ENCODE assay signal across 19 mouse cellular contexts in the genomic region with DNA sequence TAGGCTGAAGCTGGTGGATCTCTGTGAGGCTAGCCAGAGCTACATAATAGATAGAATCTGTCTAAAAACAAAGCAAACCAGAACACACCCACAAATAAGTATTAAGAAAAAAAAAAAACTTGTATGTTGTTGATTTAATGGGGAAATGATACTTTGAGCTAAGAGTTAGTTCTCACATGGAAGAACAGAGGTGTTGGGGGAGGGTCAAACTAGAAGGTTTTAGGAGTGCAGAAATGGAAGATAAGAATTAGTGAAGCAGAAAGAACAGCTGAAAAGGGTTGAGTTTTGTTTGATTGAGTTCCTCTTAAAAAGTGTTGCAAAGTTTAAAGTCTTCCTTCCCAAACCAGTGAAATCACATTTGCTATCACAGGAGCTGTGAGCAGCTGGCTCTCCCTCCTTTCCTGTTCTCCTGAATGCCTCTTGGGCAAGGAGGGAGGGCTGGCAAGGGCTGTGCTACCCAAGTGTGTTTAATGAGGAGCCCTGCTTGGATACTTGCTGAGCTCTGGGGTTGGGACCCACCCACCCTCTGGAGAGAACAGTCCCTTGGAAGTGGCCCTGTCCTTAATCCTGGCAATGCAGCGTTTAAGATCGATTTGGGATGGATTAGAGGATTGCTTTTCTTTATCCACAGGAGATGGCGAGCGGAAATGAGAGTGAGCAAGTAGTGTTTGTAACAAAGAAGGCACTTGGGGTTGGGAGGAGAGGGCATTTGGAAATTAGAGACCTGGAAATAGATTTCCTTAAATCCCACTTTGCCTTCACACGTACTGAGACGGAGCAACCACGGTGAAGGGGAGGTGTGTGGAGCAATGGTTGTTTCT. TPM values are rescaled to one million over a fixed set of nuclear protein-coding genes. Genes with fewer than 3 reads are reported as not detected.
DNase-seq lines count a peak whose midpoint lies in the region; ATAC-seq and TF ChIP-seq lines count a peak whose summit lies in the region.
"Had no signal": no experiment of that assay in that cellular context is flagged by ENCODE, and none has a peak within 500 bp of the region (broad histone marks: within the 10 kb centered on the region; RNA-seq: fewer than 3 reads in every experiment).

No protein-coding gene starts in this region.

- ATAC-seq in forebrain, embryonic 13.5 days = no peak
- ATAC-seq in forebrain, embryonic 12.5 days (ENCODE audit: low FRiP score) = no peak
- no peak for ATAC-seq in liver, embryonic 15.5 days (ENCODE audit: insufficient read depth)
- ATAC-seq in granulocyte monocyte progenitor cell, adult 5-6 weeks (replicated peaks; ENCODE audit: poor library complexity, severe bottlenecking) = no peak

- dilution Hi-C loops in CH12.LX (cut with MboI; ENCODE audit: extremely low pct_ligation_motif_present, extremely low pct_unique_long_range_greater_than_20kb, low sequenced_read_pairs) = no loop called here

- no peak for TF ChIP-seq POLR2A in lung, adult 2 months (IDR thresholded peaks at IDR 0.05; ENCODE audit: borderline replicate concordance, extremely low read depth, low read depth, low read length)
- TF ChIP-seq POLR2A in CH12.LX (IDR thresholded peaks at IDR 0.05; ENCODE audit: low read depth, low read length) = no peak

- H3K4me3 ChIP-seq in forebrain, embryonic 13.5 days = no peak overlapping the region
- no peak overlapping the region for H3K4me3 ChIP-seq in forebrain, embryonic 12.5 days (replicated peaks)
- H3K4me3 ChIP-seq in lung, adult 2 months (replicated peaks; ENCODE audit: extremely low read depth, low read depth, low read length) = no peak overlapping the region
- H3K4me3 ChIP-seq in CH12.LX (replicated peaks in 1 of 3; ENCODE audit: low read depth in 2 of 3, low read length in 2 of 3, poor library complexity in 1 of 3) = no peak overlapping the region
- no peak overlapping the region for H3K4me3 ChIP-seq in liver, embryonic 15.5 days (replicated peaks)
- H3K4me3 ChIP-seq: embryonic facial prominence, embryonic 13.5 days; gastrocnemius, adult 2 months had no signal

- WGBS in forebrain, embryonic 13.5 days = 23% methylated on average over 7 of the region's 7 CpGs
- 25% methylated on average over 7 of the region's 7 CpGs for whole genome bisulfite sequencing in forebrain, embryonic 12.5 days
- WGBS in lung, adult 2 months = 69% methylated on average over 7 of the region's 7 CpGs
- 88% methylated on average over 7 of the region's 7 CpGs for WGBS in liver, embryonic 15.5 days (ENCODE audit: insufficient replicate concordance)

- peaks cover 7% of the 10 kb centered on the region; the same call in 1 of the 2 replicates for H3K27me3 ChIP-seq in forebrain, embryonic 13.5 days
- peaks cover 14% of the 10 kb centered on the region for H3K27me3 ChIP-seq in forebrain, embryonic 12.5 days
- H3K27me3 ChIP-seq in CH12.LX (replicated peaks) = no peaks in the 10 kb centered on the region
- no peaks in the 10 kb centered on the region for H3K27me3 ChIP-seq in liver, embryonic 15.5 days

- no peak for TF ChIP-seq RAD21 in CH12.LX (IDR thresholded peaks at IDR 0.05; ENCODE audit: low read depth, low read length)

- no peak overlapping the region for H3K4me2 ChIP-seq in forebrain, embryonic 13.5 days
- no peak overlapping the region for H3K4me2 ChIP-seq in forebrain, embryonic 12.5 days
- H3K4me2 ChIP-seq in CH12.LX (ENCODE audit: insufficient read depth, low read depth, poor library complexity, severe bottlenecking) = no peak overlapping the region
- H3K4me2 ChIP-seq in liver, embryonic 15.5 days = no peak overlapping the region
- H3K4me2 ChIP-seq: embryonic facial prominence, embryonic 13.5 days; hindbrain, embryonic 14.5 days; lung, embryonic 14.5 days had no signal

- H3K9ac ChIP-seq in forebrain, embryonic 13.5 days = peak overlapping the region; percentile 26; the same call in 1 of the 2 replicates
- no peak overlapping the region for H3K9ac ChIP-seq in forebrain, embryonic 12.5 days
- 0 out of 2 replicates have a peak overlapping the region, but pooled peaks have one; percentile 42 for H3K9ac ChIP-seq in CH12.LX (ENCODE audit: insufficient read depth, low read depth)
- H3K9ac ChIP-seq in liver, embryonic 15.5 days = no peak overlapping the region; the same call in 1 of the 2 replicates
- H3K9ac ChIP-seq: embryonic facial prominence, embryonic 13.5 days; hindbrain, embryonic 14.5 days; lung, embryonic 14.5 days had no signal

- no peak overlapping the region for H3K27ac ChIP-seq in forebrain, embryonic 13.5 days
- H3K27ac ChIP-seq in forebrain, embryonic 12.5 days = no peak overlapping the region
- peak overlapping the region; percentile 52 for H3K27ac ChIP-seq in CH12.LX (ENCODE audit: insufficient read depth, low read depth)
- peak overlapping the region; percentile 31; the same call in 1 of the 2 replicates for H3K27ac ChIP-seq in liver, embryonic 15.5 days (replicated peaks)
- H3K27ac ChIP-seq: embryonic facial prominence, embryonic 13.5 days; gastrocnemius, adult 2 months; hindbrain, embryonic 14.5 days had no signal

- DNase-seq in lung, postnatal 36 days = peak; percentile 53
- DNase-seq in lung, adult 2 months = no peak
- no peak for DNase-seq in CH12.LX (ENCODE audit: extremely low read depth)
- no peak for DNase-seq in ovary, postnatal 36 days (ENCODE audit: low spot score)
- DNase-seq: cerebellum, adult 9-10 months; gastrocnemius, adult 2 months; heart, adult 18-20 months; heart, postnatal 36 days; kidney, adult 9 months; kidney, postnatal 36 days; lung, embryonic 14.5 days; right cerebral cortex, adult 18-20 months; thymus, postnatal 36 days had no signal

- TF ChIP-seq EP300 in CH12.LX (IDR thresholded peaks at IDR 0.05; ENCODE audit: low read length) = peak; percentile 44

- in situ Hi-C loops in CH12.LX (cut with MboI; ENCODE audit: low pct_ligation_motif_present, low pct_unique_long_range_greater_than_20kb, low sequenced_read_pairs) = no loop called here

- no peak for TF ChIP-seq CTCF in lung, adult 2 months (IDR thresholded peaks at IDR 0.05; ENCODE audit: insufficient read depth, low read length)
- TF ChIP-seq CTCF in CH12.LX (conservative IDR thresholded peaks at IDR 0.05 in 1 of 2, IDR thresholded peaks at IDR 0.05 in 1 of 2; ENCODE audit: low read depth in 2 of 2, low read length in 2 of 2) = no peak

- H3K9me3 ChIP-seq in forebrain, embryonic 13.5 days (replicated peaks) = 0 out of 2 replicates have a peak, but pooled peaks cover 4% of the 10 kb centered on the region
- no peaks in the 10 kb centered on the region for H3K9me3 ChIP-seq in forebrain, embryonic 12.5 days
- peaks cover 10% of the 10 kb centered on the region for H3K9me3 ChIP-seq in CH12.LX (replicated peaks; ENCODE audit: low read length)
- no peaks in the 10 kb centered on the region for H3K9me3 ChIP-seq in liver, embryonic 15.5 days (replicated peaks)
- H3K9me3 ChIP-seq: embryonic facial prominence, embryonic 13.5 days had no signal

- H3K79me2 ChIP-seq in CH12.LX (replicated peaks; ENCODE audit: control insufficient read depth, extremely low read depth, insufficient read depth, poor library complexity, severe bottlenecking) = peaks cover 62% of the 10 kb centered on the region

- H3K4me1 ChIP-seq in forebrain, embryonic 13.5 days = peaks cover 10% of the 10 kb centered on the region; the same call in 1 of the 2 replicates
- H3K4me1 ChIP-seq in forebrain, embryonic 12.5 days = peaks cover 11% of the 10 kb centered on the region
- H3K4me1 ChIP-seq in lung, adult 2 months (ENCODE audit: control insufficient read depth, insufficient read depth, low read length) = peaks cover 10% of the 10 kb centered on the region
- H3K4me1 ChIP-seq in CH12.LX (ENCODE audit: control insufficient read depth in 1 of 2, insufficient read depth in 2 of 2) = peaks cover 33 to 67% of the 10 kb centered on the region in 2 experiments
- H3K4me1 ChIP-seq in liver, embryonic 15.5 days (replicated peaks) = peaks cover 66% of the 10 kb centered on the region

- no peaks in the 10 kb centered on the region for H3K36me3 ChIP-seq in forebrain, embryonic 13.5 days (ENCODE audit: poor library complexity, severe bottlenecking)
- H3K36me3 ChIP-seq in forebrain, embryonic 12.5 days (replicated peaks) = no peaks in the 10 kb centered on the region
- peaks cover 8 to 20% of the 10 kb centered on the region in 2 experiments for H3K36me3 ChIP-seq in CH12.LX (replicated peaks in 1 of 2; ENCODE audit: control insufficient read depth in 1 of 2, insufficient read depth in 1 of 2, low read length in 1 of 2)
- no peaks in the 10 kb centered on the region for H3K36me3 ChIP-seq in liver, embryonic 15.5 days (replicated peaks)
- H3K36me3 ChIP-seq: embryonic facial prominence, embryonic 13.5 days had no signal

TF ChIP-seq in CH12.LX, 34 proteins besides CTCF, POLR2A, EP300 and RAD21:
- TF ChIP-seq ZNF384 (IDR thresholded peaks at IDR 0.05; ENCODE audit: low read depth, low read length) = peak; percentile 64
- no peak for TF ChIP-seq GABPA (IDR thresholded peaks at IDR 0.05; ENCODE audit: insufficient replicate concordance, low read depth, low read length)

RNA-seq across cellular contexts. Expression of a gene that starts 57.5 kb away (rescaled TPM):
- 1.8 and 2.0 TPM in 2 replicates for polyA plus RNA-seq in forebrain, embryonic 13.5 days (2015; fragmentation: Nextera tagmentation; extraction: Ambion mirVana)
- 3.7 and 4.3 TPM in 2 replicates for polyA plus RNA-seq in forebrain, embryonic 12.5 days (2016; fragmentation: Nextera tagmentation; extraction: Ambion mirVana)
- 15.3 and 19.2 TPM in 2 replicates for polyA plus RNA-seq in lung, adult 2 months (2012; rRNA removed)
- 20.7 and 21.8 TPM in 2 replicates for total RNA-seq in CH12.LX (2012; rRNA removed)
- total RNA-seq in CH12.LX (2014; rRNA removed) = 12.0 and 13.2 TPM in 2 replicates
- 32.7 and 38.9 TPM in 2 replicates for polyA plus RNA-seq in CH12.LX (2012; ENCODE audit: insufficient read length, low read depth)
- polyA plus RNA-seq in liver, embryonic 15.5 days (2015; fragmentation: Nextera tagmentation; extraction: Ambion mirVana) = 14.3 and 17.9 TPM in 2 replicates
- total RNA-seq in granulocyte monocyte progenitor cell, adult 5-6 weeks (2014; fragmentation: Nextera tagmentation) = 93.5 and 127 TPM in 2 replicates
- total RNA-seq in granulocyte monocyte progenitor cell, adult 5-6 weeks (2017) = 36.1 and 37.4 TPM in 2 replicates

Comparison
In these comparisons a context has a peak if more than half of its experiments do, and no peak if none do; other contexts are left out.
1. H3K9ac ChIP-seq: peak in forebrain, embryonic 13.5 days (single experiment) and CH12.LX (single experiment); none in forebrain, embryonic 12.5 days (single experiment) and liver, embryonic 15.5 days (single experiment).
2. H3K27ac ChIP-seq: peak in CH12.LX (single experiment) and liver, embryonic 15.5 days (single experiment); none in forebrain, embryonic 13.5 days (single experiment) and forebrain, embryonic 12.5 days (single experiment).